Mouse (Mus musculus): ENCODE measurements around the gene Il17rd. TPM values are rescaled to one million over a fixed set of nuclear protein-coding genes. Genes with fewer than 3 reads are reported as not detected.
A peak's percentile ranks its signal among the peaks of the same experiment; 100 is the strongest.

Gene Il17rd
- polyA plus RNA-seq, 1 experiment from 2014 or later: 4.0 TPM

GRCm38 (mm10) chr14:27050560-27051510 is 12.1 kb downstream of the Il17rd start:
- Histone ChIP-seq H3K27ac (peak overlapping the region; percentile 88), H3K4me1 (replicated peaks) (peaks cover 80% of the 10 kb centered on the region), H3K9me3 (no peaks in the 10 kb centered on the region), H3K36me3 (0 out of 2 replicates have a peak, but pooled peaks cover 8% of the 10 kb centered on the region), H3K27me3 (ENCODE audit: insufficient read depth, poor library complexity, severe bottlenecking) (peaks cover 32% of the 10 kb centered on the region), H3K4me3 (peak overlapping the region; percentile 33)
- WGBS: 12% methylated on average over 18 of the region's 18 CpGs
- DNase-seq (ENCODE audit: low spot score): peak; percentile 82

- DNase-seq (ENCODE audit: low spot score): no peak
- Histone ChIP-seq H3K36me3 (0 out of 2 replicates have a peak, but pooled peaks cover 8% of the 10 kb centered on the region), H3K4me3 (peak overlapping the region; percentile 33), H3K27me3 (ENCODE audit: insufficient read depth, poor library complexity, severe bottlenecking) (peaks cover 32% of the 10 kb centered on the region), H3K4me1 (replicated peaks) (peaks cover 80% of the 10 kb centered on the region), H3K27ac (peak overlapping the region; percentile 88), H3K9me3 (no peaks in the 10 kb centered on the region)
- 46% methylated on average over 5 of the region's 5 CpGs for WGBS
Measured at GRCm38 (mm10) chr14:27051511-27051895, 12.8 kb downstream of the Il17rd start.

GRCm38 (mm10) chr14:27058535-27059223 is 19.9 kb downstream of the Il17rd start:
- no peak for DNase-seq (ENCODE audit: low spot score)
- Histone ChIP-seq H3K36me3 (0 out of 2 replicates have a peak, but pooled peaks cover 8% of the 10 kb centered on the region), H3K27me3 (ENCODE audit: insufficient read depth, poor library complexity, severe bottlenecking) (peaks cover 50% of the 10 kb centered on the region), H3K9me3 (no peaks in the 10 kb centered on the region), H3K27ac (peak overlapping the region; percentile 64; the same call in 1 of the 2 replicates), H3K4me3 (no peak overlapping the region), H3K4me1 (replicated peaks) (peaks cover 64% of the 10 kb centered on the region)
- 42% methylated on average over 13 of the region's 13 CpGs for WGBS

GRCm38 (mm10) chr14:27059224-27059558 is 20.4 kb downstream of the Il17rd start:
- 0 out of 2 replicates have a peak, but pooled peaks cover 8% of the 10 kb centered on the region for H3K36me3 ChIP-seq
- H3K4me3 ChIP-seq: no peak overlapping the region
- WGBS: 54% methylated on average over 8 of the region's 8 CpGs
- DNase-seq (ENCODE audit: low spot score): no peak
- H3K27me3 ChIP-seq (ENCODE audit: insufficient read depth, poor library complexity, severe bottlenecking): peaks cover 51% of the 10 kb centered on the region
- H3K27ac ChIP-seq: peak overlapping the region; percentile 50; the same call in 1 of the 2 replicates
- H3K9me3 ChIP-seq: no peaks in the 10 kb centered on the region
- H3K4me1 ChIP-seq (replicated peaks): peaks cover 62% of the 10 kb centered on the region

- 61% methylated on average over 1 of the region's 1 CpGs for WGBS
- Histone ChIP-seq H3K4me3 (no peak overlapping the region), H3K27ac (no peak overlapping the region), H3K36me3 (no peaks in the 10 kb centered on the region), H3K4me1 (replicated peaks) (peaks cover 69% of the 10 kb centered on the region), H3K27me3 (ENCODE audit: insufficient read depth, poor library complexity, severe bottlenecking) (peaks cover 61% of the 10 kb centered on the region), H3K9me3 (no peaks in the 10 kb centered on the region)
- DNase-seq (ENCODE audit: low spot score): no peak
Measured at GRCm38 (mm10) chr14:27063338-27063737, 24.6 kb downstream of the Il17rd start.

GRCm38 (mm10) chr14:27066171-27066929 is 27.6 kb downstream of the Il17rd start:
- H3K27ac ChIP-seq: peak overlapping the region; percentile 87
- no peaks in the 10 kb centered on the region for H3K36me3 ChIP-seq
- WGBS: 6% methylated on average over 9 of the region's 9 CpGs
- peak; percentile 83 for DNase-seq (ENCODE audit: low spot score)
- H3K4me3 ChIP-seq: peak overlapping the region; percentile 32
- H3K4me1 ChIP-seq (replicated peaks): peaks cover 80% of the 10 kb centered on the region
- H3K9me3 ChIP-seq: no peaks in the 10 kb centered on the region
- peaks cover 81% of the 10 kb centered on the region for H3K27me3 ChIP-seq (ENCODE audit: insufficient read depth, poor library complexity, severe bottlenecking)

- peaks cover 87% of the 10 kb centered on the region for H3K4me1 ChIP-seq (replicated peaks)
- no peaks in the 10 kb centered on the region for H3K9me3 ChIP-seq
- H3K4me3 ChIP-seq: no peak overlapping the region
- no peak for DNase-seq (ENCODE audit: low spot score)
- peak overlapping the region; percentile 87 for H3K27ac ChIP-seq
- H3K27me3 ChIP-seq (ENCODE audit: insufficient read depth, poor library complexity, severe bottlenecking): peaks cover 83% of the 10 kb centered on the region
- 25% methylated on average over 6 of the region's 6 CpGs for WGBS
- 0 out of 2 replicates have a peak, but pooled peaks cover 4% of the 10 kb centered on the region for H3K36me3 ChIP-seq
Measured at GRCm38 (mm10) chr14:27067866-27068271, 29.1 kb downstream of the Il17rd start.

GRCm38 (mm10) chr14:27069434-27070097 is 30.8 kb downstream of the Il17rd start:
- peaks cover 71% of the 10 kb centered on the region for H3K27me3 ChIP-seq (ENCODE audit: insufficient read depth, poor library complexity, severe bottlenecking)
- DNase-seq (ENCODE audit: low spot score): no peak
- H3K4me3 ChIP-seq: no peak overlapping the region
- peaks cover 94% of the 10 kb centered on the region for H3K4me1 ChIP-seq (replicated peaks)
- H3K27ac ChIP-seq: no peak overlapping the region; the same call in 1 of the 2 replicates
- WGBS: 47% methylated on average over 8 of the region's 8 CpGs
- 0 out of 2 replicates have a peak, but pooled peaks cover 4% of the 10 kb centered on the region for H3K36me3 ChIP-seq
- H3K9me3 ChIP-seq: no peaks in the 10 kb centered on the region

GRCm38 (mm10) chr14:27070128-27070527 is 31.4 kb downstream of the Il17rd start:
- H3K9me3 ChIP-seq: no peaks in the 10 kb centered on the region
- peak overlapping the region; percentile 12; the same call in 1 of the 2 replicates for H3K27ac ChIP-seq
- no peak for DNase-seq (ENCODE audit: low spot score)
- H3K4me1 ChIP-seq (replicated peaks): peaks cover 97% of the 10 kb centered on the region
- 0 out of 2 replicates have a peak, but pooled peaks cover 4% of the 10 kb centered on the region for H3K36me3 ChIP-seq
- peaks cover 65% of the 10 kb centered on the region for H3K27me3 ChIP-seq (ENCODE audit: insufficient read depth, poor library complexity, severe bottlenecking)
- no peak overlapping the region for H3K4me3 ChIP-seq
- WGBS: 45% methylated on average over 3 of the region's 3 CpGs

GRCm38 (mm10) chr14:27070758-27071157 is 32.0 kb downstream of the Il17rd start:
- peaks cover 63% of the 10 kb centered on the region for H3K27me3 ChIP-seq (ENCODE audit: insufficient read depth, poor library complexity, severe bottlenecking)

GRCm38 (mm10) chr14:27071985-27072384 is 33.2 kb downstream of the Il17rd start:
- Histone ChIP-seq H3K27ac (no peak overlapping the region), H3K36me3 (peaks cover 14% of the 10 kb centered on the region; the same call in 1 of the 2 replicates), H3K9me3 (no peaks in the 10 kb centered on the region), H3K4me3 (no peak overlapping the region), H3K4me1 (replicated peaks) (peaks cover 96% of the 10 kb centered on the region), H3K27me3 (ENCODE audit: insufficient read depth, poor library complexity, severe bottlenecking) (peaks cover 58% of the 10 kb centered on the region)
- DNase-seq (ENCODE audit: low spot score): no peak
- 32% methylated on average over 3 of the region's 3 CpGs for WGBS

More at GRCm38 (mm10) chr14:27070758-27071157, 32.0 kb downstream of the Il17rd start:
- 0 out of 2 replicates have a peak overlapping the region, but pooled peaks have one; percentile 12 for H3K27ac ChIP-seq
- peaks cover 97% of the 10 kb centered on the region for H3K4me1 ChIP-seq (replicated peaks)
- no peak overlapping the region for H3K4me3 ChIP-seq
- no peaks in the 10 kb centered on the region for H3K9me3 ChIP-seq
- 23% methylated on average over 9 of the region's 9 CpGs for WGBS
- 0 out of 2 replicates have a peak, but pooled peaks cover 4% of the 10 kb centered on the region for H3K36me3 ChIP-seq
- DNase-seq (ENCODE audit: low spot score): no peak
